Mouse (Mus musculus) brain, embryonic 18.5 days (tissue): Measurements from ENCODE around the gene Heatr4.
"Not testable (repeated sequence)": the region's sequence is repeated elsewhere in the genome, so short reads cannot be mapped to it uniquely, and the experiment has no call there.

Experiments used
- DNase-seq: peaks from one replicate; pipeline ENCODE4 v3.0.0-alpha.2; 2012; ENCODE audit warnings: low read depth, low spot score

The Heatr4 gene

DNA sequence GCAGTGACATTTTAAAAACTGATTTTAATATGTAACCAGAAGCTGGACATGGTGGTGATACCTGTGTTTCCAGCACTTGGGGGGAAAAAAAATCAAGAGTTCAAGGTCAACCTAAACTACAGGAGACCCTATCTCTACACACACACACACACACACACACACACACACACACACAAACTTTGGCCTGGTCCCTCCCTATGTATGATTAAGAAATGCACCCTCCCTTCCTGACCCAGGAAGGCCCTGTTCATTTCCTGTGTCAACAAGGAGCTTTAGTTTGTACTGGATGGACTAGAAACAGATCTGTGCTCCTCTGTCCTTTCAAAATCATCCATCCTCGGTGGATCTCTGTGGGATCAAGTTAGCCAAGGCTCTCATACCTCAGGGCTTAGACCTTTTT lies 46.1 kb downstream of the Heatr4 start:
- DNase-seq, result not testable (repeated sequence)

DNA sequence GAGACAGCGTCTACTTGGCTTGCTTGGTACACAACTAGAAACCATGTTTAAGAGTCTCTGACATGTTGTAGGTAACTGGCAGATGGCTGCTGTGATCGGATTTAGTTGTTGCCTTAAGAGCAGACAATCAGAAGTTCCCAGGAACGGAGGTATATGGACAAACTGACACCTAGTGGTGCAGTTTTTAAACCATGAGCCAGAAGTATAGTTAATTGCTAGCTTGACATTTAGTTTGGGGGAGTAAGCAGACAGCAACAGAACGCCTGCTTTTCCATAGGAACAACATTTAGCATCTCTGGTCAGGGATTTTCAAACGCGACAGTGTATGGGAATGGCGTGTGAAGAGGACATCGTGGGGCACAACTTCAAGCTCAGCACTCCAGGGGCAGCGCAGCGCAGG lies 47.1 kb downstream of the Heatr4 start:
- DNase-seq, result no peak

DNA sequence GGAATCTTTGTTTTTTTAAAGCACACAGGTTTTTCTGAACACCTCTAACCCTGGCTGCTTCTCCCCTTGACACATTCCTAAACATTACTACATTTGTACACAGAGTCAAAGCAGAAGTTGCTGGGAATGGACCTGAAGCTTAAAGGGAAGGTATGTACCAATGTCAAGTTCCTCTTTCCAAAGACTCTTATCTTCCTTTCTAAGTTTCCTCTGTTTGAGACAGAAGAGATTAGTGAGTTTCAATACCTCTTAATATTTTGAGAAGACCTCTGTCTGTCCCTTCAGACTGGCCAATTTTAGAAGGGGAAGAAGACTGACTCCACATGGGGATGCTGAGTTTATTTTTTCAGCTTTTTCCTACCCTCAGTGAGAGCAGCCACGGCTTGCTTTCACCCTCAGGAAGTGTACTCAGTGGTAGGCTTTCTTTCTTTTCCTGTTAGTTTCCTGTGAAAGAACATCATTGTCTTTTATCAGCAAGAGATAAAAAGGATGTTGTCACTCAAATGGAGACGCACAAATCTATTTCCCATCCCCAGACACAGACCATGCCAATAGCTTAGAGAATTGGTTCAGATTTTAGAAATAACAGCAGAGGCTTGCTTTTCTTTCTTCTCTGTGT lies 55.4 kb downstream of the Heatr4 start:
- no peak for DNase-seq

DNA sequence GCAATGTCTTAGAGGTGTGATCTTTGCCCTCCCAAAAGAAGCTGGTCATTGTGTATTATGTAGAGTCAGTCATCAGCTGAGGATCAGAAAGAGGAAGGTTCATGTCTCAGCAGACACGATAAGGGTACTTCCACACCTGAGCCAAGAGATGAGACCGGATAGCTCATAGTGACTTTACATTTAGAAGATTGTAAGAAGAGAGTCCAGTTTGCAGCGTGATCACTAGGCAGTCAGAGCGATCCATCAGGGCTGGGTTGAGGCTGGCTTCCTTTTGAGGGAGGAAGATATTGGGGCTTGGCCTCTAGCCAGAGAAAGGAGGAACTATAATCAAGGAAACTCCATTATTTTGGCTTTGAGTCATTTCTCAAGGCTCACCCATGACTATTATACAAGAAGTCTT lies 56.9 kb downstream of the Heatr4 start:
- DNase-seq, result no peak

DNA sequence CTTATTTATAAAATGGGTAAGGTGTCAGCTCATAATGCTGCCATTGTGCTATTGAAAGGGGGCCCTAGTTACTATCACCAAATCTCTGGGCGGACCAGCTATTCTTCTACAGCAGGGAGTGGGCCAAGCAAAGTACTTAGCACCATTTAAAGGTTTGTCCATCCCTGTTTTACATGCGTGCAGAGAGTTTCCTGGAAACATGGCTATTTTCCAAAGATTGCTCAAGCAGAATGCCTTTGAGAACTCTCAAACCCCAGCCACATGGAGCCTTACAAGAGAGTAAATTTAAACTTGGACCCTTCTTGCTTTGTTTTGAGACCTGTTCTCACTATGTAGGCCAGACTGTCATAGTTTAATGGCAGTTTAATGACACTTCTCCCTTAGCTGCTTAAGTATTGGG lies 58.6 kb downstream of the Heatr4 start:
- DNase-seq, result no peak

DNA sequence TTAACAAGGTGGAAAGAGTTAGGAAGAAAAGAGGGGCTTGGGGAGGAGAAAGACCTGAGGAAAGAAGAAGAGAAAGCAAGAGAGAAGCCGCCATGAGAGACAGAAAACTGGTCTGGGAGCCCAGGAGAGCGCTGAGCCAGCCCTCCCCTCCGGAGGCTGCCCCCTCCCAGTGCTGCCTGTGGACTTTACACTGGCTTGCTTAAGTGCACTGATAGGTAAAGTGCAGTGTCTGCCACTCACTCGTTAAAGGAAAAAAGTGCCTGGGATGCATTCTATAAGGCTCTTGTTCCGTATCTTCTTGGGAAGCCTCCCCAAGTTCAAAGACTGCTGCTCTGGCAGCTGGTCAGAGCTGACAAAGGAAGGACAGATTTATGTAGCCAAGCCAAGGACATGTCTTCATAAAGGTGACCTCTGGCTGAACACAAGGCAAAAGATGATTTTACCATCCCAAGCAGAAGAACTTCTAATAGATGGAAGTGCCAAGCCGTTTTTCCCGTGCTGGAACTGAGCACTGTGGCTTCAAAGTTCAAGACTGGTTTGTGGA lies 59.4 kb downstream of the Heatr4 start:
- no peak for DNase-seq

DNA sequence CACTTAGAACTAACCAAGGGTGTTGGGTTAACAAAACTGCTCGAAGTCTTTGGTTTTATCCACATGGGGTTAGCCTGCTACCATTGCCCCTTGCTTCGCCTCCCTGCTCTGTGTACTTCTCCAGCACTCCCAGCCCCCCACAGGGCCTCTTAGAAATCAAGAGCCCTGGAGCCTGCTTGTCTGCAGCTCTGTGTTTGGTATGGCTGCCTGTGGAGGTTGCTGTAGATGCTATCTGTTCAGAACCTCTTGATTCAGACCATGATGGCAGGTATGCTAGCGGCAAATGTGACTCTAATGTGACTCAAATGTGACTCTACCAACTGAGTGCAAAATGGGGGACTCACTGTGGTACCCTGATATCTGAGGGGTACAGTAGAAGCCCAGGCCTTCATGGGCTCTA lies 60.3 kb downstream of the Heatr4 start:
- DNase-seq, result no peak

DNA sequence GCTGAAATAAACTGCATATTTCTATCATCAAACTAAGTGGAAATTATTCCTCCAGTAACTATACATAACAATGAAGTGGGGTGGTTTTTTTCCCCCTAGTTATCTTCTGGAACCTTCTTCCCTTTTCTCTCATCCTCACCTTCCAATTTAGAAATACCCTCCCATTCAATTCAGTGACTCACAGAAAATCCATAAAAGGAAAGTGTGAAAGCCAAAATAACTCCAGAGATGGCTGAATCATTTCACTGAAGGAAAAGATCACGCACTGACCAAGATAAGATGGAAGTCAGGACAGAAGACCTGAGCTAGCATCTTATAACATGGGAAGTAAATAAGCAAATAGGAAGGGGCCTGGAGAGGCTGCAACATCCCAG lies 61.2 kb downstream of the Heatr4 start:
- DNase-seq, result no peak

DNA sequence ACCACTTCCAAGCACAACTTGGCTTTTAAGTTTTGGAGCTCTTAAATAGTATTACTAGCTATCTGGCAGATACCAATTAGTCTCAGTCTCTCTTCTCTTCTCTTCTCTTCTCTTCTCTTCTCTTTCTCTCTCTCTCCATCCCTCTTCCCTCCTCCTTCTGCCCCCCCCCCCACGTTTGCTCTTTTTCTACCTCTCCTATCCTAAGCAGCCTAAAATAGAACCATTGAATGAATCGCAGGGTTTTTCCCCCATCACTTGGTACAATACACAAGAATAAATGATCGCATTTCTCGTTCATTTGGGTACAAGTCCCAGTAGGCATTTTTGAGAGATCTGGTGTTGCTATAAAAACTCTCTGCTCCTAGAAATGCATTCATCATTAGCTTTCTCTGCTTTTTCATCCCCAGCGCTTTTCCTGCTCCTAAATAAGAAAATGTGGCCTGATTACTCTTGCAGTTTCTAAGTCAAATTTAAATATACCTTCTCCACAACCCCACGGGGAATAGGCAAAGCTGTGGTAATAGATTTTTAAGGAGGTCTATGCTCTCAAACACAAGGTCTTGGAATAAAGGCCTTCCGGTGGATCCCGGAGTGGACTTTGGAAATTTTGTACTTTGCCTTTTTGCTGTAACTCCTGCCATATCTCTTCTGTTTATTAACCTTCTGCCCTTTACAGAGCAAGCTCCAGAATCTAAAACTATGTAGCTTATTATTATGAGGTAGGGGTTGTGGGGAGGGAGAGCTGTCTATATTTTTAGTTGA lies 61.7 kb downstream of the Heatr4 start:
- no peak for DNase-seq

DNA sequence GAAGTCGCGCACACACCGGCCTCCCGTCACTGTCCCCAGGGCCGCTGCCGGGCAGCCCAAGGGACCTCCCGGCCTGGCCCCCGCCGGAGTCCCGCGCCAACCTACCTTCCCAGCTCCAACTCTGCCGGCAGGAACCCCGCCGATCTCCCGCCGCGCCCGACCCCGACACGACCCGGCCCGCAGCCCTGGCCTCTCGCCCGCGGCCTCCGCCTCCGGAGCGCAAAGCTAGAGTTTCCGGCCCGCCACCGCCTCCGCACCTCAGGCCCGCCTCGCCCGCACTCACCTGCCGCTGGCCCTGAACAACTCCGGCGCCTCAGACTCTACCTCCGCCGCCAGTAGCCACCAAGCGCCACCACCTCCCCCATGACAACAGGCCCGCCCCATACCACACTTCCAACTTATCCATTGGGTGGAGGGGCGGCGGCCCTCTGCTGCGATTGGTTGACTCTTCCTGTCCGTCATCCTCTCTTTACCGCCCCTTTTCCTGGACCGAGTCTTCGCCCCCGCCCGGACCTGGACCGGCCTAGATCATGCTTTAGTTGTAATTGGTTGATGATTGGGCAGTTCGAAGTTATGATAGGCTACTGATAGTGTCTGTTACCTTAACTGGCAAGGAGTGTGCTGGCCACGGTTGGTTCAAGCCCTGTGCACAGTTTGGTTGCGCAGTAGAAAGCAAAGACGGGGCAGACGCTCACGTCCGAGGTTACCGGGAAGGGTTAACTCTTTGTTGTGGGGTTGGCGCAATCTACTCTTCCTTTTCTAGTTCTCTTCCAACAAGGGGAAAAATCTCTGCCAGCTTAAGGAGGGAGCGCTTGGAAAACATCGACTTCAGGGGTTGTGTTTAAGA lies 62.9 kb downstream of the Heatr4 start, which contains the start of gene Numb:
TSS of gene Numb (minus strand) at position 400 of the 847 bp plus-strand sequence.
- peak; percentile 98 for DNase-seq

DNA sequence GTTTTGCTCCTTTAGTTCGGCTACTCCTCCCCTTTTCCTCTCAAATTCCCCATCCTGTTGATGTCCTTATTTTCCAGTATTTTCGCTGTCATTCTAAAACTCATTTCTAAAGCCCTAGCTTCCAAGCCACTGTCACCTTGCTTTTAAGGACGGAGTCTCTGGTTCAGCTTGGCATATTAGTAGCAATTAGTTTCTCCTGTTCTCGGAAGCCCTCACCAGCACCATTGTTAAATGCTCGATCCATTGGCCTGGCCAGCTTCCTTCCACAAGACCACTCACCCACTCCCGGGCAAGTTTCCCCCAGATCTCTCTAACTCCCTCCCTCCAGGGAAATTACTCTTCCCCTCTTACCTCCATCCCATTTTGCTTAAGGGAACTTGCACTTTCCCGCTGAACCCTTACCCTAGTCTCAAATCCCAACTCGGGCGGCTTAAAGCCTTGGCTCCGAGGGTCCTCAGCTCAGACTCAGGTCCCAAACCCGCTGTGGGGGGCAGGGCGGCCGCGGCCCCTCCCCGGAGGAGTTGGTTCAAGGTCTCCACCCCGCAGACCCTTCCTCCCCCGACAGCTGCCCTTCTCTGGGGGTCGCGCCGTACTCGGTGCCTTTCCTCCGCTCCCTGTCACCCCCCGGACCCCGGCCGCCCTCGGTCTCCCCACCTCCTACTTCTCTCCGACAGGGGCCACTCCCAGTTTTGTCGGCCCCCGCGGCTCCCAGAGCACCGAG lies 63.8 kb downstream of the Heatr4 start:
- DNase-seq, result no peak

DNA sequence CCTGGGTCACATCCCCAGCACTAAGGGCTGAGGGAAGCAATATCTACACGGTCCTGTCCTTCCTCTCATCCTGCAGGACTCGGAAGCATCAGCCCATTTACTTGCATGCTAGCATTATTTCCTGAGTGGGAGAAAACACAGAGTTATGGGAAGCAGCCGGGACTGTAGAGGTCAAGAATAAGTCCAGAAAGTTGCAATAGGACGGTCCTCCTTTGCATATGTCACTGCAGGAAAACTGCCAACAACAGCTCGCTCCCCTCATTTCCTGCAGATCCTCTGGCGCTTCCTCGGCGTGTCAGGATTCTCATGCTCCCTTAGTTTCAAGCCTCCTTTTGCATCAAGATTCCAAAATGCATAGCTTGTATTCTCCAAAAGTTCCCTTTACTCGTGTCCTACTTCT lies 67.8 kb downstream of the Heatr4 start:
- DNase-seq, result no peak

DNA sequence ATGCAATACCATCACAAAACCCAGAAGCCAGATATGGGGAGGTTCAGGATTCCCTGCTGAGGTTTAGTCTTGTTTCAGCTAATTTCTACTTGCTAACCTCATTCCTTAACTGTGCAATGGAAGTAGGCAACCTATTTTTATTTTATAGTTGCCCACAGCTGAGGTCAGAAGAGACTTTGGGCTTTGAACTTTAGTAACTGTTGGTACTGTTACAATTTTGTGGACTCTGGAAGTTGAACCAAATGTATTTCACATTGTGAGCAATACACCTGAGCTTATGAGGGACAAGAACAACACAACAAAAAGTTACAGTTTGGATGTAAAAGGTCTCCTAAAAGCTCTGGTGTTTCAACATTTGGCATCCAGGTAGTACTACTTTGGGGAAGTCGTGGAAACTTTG lies 69.9 kb downstream of the Heatr4 start:
- no peak for DNase-seq

DNA sequence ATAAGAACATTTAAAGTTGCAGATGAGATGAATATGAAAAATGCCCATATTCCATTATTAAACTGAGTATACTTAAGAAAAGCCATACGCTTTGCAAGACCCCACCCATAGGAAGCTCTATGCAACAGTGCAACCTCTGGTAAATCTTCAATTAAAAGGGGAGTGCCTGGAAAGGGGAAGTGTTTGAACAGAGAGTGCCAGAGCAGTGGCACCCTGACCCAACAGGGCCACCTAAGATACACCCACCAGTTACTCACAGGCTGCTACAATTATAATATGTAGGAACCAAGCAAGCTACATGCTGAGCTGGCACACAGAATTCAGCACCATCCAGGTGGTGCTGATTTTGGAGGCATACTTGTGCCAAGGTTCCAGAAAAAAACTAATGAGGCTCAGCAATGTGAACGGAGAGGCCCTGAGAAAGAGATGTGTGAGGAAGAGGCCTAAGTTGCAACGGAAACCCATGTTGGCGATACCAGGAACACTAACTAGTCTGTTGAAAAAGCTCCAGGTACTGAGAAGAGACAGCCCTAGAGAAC lies 70.4 kb downstream of the Heatr4 start:
- DNase-seq, result no peak

DNA sequence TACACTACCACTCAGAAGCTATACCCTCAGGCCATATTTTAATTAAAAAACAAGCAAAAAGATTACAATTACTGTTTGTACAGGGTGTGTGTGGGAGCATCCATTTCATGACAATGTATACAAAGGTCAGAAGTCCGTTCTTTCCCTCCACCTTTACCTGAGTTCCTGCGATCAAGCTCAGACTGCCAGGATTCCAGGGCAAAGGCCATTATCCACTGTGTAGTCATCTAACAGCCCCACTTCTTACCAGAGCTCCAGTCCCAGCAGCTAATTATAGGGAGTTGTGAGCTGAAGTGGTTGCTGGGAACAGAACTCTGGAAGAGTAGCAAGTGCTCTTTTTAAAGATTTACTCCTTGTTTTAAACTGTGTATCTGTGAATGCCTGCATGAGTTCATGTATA lies 74.2 kb downstream of the Heatr4 start:
- no peak for DNase-seq
